Mouse (Mus musculus) heart, embryonic 14.5 days (tissue): ENCODE results near the gene 4931409K22Rik. TPM values are rescaled to one million over a fixed set of nuclear protein-coding genes. Genes with fewer than 3 reads are reported as not detected.

Source experiments
- ATAC-seq: fragments of 200-750 bp; cut with Nextera tagmentation; 2 replicates; pipeline ENCODE4 v1.8.0; 2017; ENCODE audit warnings: low read depth, moderate TSS enrichment; ENCODE audit not compliant: insufficient number of reproducible peaks, insufficient read depth, low FRiP score
- H3K27ac ChIP-seq, 2 experiments: fragments of 200-500 bp in 1 of 2; fragments of 300-500 bp in 1 of 2; sonication (generic) in 1 of 2; replicated peaks in 1 of 2; 2 replicates each; pipeline ENCODE4 v1.5.1; 2012 to 2014; ENCODE audit warnings: low read depth in 2 of 2, low read length in 2 of 2, control low read depth in 1 of 2, mild to moderate bottlenecking in 1 of 2, mixed read lengths in 1 of 2; ENCODE audit not compliant: control insufficient read depth in 1 of 2, insufficient read depth in 1 of 2
- H3K27me3 ChIP-seq: fragments of 300-500 bp; sonication (generic); 2 replicates; pipeline ENCODE4 v1.6.1; 2014; ENCODE audit warnings: mild to moderate bottlenecking, low read length, control low read depth; ENCODE audit not compliant: control insufficient read depth, insufficient read depth
- H3K36me3 ChIP-seq: fragments of 300-500 bp; sonication (generic); 2 replicates; pipeline ENCODE4 v1.6.1; 2014; ENCODE audit warnings: mild to moderate bottlenecking, control low read depth, low read length, mixed read lengths; ENCODE audit not compliant: control insufficient read depth, insufficient read depth
- H3K4me1 ChIP-seq, 2 experiments: fragments of 200-500 bp in 1 of 2; fragments of 300-500 bp in 1 of 2; sonication (generic) in 1 of 2; 2 replicates each; pipeline ENCODE4 v1.6.1; 2012 to 2014; ENCODE audit warnings: low read length in 2 of 2, control low read depth in 1 of 2, mixed read lengths in 1 of 2; ENCODE audit not compliant: control insufficient read depth in 2 of 2, insufficient read depth in 2 of 2
- H3K4me2 ChIP-seq: fragments of 300-500 bp; sonication (generic); 2 replicates; pipeline ENCODE4 v1.6.1; 2014; ENCODE audit warnings: mild to moderate bottlenecking, low read length
- H3K4me3 ChIP-seq, 2 experiments: fragments of 200-500 bp in 1 of 2; fragments of 300-500 bp in 1 of 2; sonication (generic) in 1 of 2; 2 replicates each; pipeline ENCODE4 v1.5.1; 2012 to 2014; ENCODE audit warnings: low read length in 2 of 2, mild to moderate bottlenecking in 2 of 2, control low read depth in 1 of 2, low read depth in 1 of 2, moderate library complexity in 1 of 2; ENCODE audit not compliant: control insufficient read depth in 1 of 2, insufficient read depth in 1 of 2
- H3K9ac ChIP-seq: fragments of 300-500 bp; sonication (generic); 2 replicates; pipeline ENCODE4 v1.6.1; 2014; ENCODE audit warnings: mild to moderate bottlenecking, low read length
- H3K9me3 ChIP-seq: fragments of 300-500 bp; sonication (generic); 2 replicates; pipeline ENCODE4 v1.6.1; 2016; ENCODE audit warnings: low read length, control low read depth; ENCODE audit not compliant: control insufficient read depth
- WGBS: fragments of 180-500 bp; shearing (Covaris S2); extraction: QIAGEN DNeasy Blood & Tissue Kit; methylation state at CpG from one replicate; pipeline ENCODE4 v1.1.7; 2014; 5-methylcytosine and 5-hydroxymethylcytosine counted together
- polyA plus RNA-seq: library from polyadenylated mRNA; unstranded; fragments of >200 nt; fragmentation: Nextera tagmentation; extraction: Ambion mirVana; gene quantifications from 2 replicates; pipeline ENCODE4 v1.2.1, GENCODE M21; 2014

Gene 4931409K22Rik
- polyA plus RNA-seq, 1 experiment from 2014 or later = not detected

DNA sequence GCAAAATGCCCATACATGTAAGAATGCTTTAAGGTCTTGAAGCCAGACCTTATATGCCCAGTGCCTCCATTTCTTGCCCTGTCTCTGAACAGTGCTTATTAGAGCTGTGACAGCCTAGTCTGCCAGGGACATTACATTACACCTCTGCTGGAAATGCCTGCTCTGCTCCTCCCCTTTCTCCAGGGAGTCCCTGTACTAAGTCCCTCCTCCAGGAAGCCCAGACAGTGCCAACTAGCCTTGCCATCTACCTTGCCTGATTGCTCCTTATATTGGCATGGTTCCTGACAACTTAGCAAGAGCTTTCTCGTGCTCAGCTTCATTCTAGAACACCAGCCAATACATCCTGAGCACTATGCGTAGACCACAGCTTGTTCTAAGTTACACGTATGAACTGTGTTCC, 20.9 kb downstream of the 4931409K22Rik start:
- H3K9me3 ChIP-seq = no peaks in the 10 kb centered on the region
- no peak overlapping the region for H3K9ac ChIP-seq
- H3K36me3 ChIP-seq = no peaks in the 10 kb centered on the region; the same call in 1 of the 2 replicates
- H3K4me3 ChIP-seq = no peak overlapping the region
- 81% methylated on average over 3 of the region's 3 CpGs for WGBS
- peaks cover 14% of the 10 kb centered on the region for H3K27me3 ChIP-seq
- no peak overlapping the region for H3K4me2 ChIP-seq
- ATAC-seq = no peak
- peaks cover 8 to 15% of the 10 kb centered on the region in 2 experiments; a peak in 2 of 4 replicates for H3K4me1 ChIP-seq
- H3K27ac ChIP-seq = no peak overlapping the region

DNA sequence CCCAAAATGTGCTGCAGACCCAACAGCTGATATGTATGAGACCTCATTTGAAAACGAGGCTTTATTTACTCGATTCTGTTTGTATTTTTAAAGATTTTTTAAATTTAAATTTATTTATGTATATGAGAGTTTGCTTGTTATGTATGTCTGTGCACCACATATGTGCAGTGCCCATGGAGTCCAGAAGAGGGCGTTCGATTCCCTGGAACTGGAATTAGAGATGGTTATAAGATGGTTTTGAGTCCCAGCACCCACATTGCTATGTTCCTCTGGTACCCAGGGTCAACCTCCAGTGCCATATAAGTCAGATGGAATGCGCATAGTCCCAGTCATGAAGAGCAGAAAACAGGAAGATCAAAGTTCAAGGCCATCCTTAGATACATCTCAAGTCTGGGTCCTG, 22.3 kb downstream of the 4931409K22Rik start:
- 45% methylated on average over 5 of the region's 5 CpGs for WGBS
- Histone ChIP-seq H3K4me3 (no peak overlapping the region), H3K4me2 (no peak overlapping the region), H3K27me3 (peaks cover 25% of the 10 kb centered on the region), H3K27ac (no peak overlapping the region), H3K9ac (no peak overlapping the region), H3K4me1 (0 out of 4 replicates have a peak, but pooled peaks cover 0 to 1% of the 10 kb centered on the region in 2 experiments), H3K36me3 (no peaks in the 10 kb centered on the region; the same call in 1 of the 2 replicates), H3K9me3 (no peaks in the 10 kb centered on the region)
- no peak for ATAC-seq

DNA sequence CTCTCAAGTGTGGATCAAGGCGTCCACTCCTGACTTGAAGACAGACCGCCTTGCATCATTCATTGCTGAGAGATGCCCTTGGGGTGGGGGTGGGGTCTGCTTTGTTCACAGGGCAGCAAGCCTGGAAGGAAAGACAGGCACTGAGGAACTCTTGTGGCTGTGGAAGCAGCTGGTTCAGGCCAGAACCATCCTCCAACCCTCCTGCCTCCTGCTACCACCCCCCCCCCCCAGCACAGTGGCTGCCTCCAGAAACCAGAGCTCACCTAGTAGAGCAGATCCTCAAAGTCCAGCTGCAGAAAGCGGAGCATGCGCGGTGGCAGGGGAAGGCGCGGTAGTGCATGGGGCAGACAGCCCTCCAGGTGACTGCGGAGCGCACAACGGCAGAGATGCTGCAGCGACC, 23.2 kb downstream of the 4931409K22Rik start:
- Histone ChIP-seq H3K9me3 (no peaks in the 10 kb centered on the region), H3K9ac (no peak overlapping the region), H3K4me1 (no peaks in the 10 kb centered on the region), H3K36me3 (no peaks in the 10 kb centered on the region; the same call in 1 of the 2 replicates), H3K4me2 (no peak overlapping the region), H3K27ac (no peak overlapping the region), H3K27me3 (peaks cover 34% of the 10 kb centered on the region), H3K4me3 (no peak overlapping the region)
- no peak for ATAC-seq
- WGBS = 61% methylated on average over 11 of the region's 11 CpGs

DNA sequence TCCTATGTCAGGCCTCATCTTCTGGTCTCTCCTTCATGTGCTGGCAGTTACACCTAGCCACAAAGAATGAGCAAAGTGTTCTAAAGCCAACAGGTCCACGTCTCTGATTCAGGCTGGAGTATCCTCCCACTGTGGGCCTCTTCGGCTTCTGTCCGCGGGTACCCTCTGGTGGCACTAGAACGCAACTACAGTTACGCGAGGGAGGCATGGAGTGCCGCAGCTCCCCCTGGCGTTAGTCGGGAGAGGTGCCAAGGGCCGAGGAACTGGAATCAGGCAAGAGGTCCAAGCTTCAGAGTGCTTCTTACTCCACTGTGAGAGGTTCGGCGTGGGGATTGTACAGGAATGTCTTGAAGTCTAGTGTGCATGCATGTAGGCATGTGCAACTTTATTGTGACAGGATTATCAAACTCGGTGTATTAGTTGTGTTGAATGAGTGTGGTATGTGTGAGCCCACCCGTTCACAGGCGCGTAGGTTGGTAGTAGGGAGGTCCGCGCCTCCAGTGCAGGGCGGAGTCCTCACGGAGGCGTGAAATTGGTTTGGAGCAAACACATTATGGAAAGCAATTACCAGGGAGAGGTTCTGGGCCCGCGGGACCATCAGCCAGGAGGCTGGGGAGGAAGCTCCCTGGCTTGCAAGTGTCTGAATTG, 26.4 kb downstream of the 4931409K22Rik start:
- Histone ChIP-seq H3K27ac (no peak overlapping the region), H3K9ac (no peak overlapping the region), H3K36me3 (no peaks in the 10 kb centered on the region), H3K9me3 (no peaks in the 10 kb centered on the region), H3K27me3 (peaks cover 65% of the 10 kb centered on the region), H3K4me1 (peaks cover 2 to 12% of the 10 kb centered on the region in 2 experiments; a peak in 3 of 4 replicates), H3K4me3 (no peak overlapping the region), H3K4me2 (no peak overlapping the region)
- peak; percentile 48 for ATAC-seq
- 19% methylated on average over 24 of the region's 24 CpGs for WGBS

DNA sequence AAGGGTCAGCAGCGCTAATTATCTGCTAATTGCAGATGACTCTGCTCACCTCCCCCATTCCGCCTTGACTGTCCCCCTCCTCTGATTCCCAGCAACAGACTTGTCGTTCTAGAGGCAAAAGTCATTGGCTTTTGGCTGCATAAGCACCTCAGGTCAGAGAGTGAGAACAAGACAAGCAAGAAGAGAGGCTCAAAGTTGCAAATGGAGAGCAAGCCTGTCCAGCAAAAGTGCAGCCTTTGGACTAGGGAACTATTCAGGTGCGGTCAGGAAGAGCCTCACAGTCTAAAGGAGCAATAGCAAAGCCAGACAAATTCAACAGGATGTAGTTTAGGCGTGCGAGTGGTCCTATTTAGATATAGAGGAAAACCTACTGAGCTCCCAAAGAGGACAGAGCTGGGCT, 28.8 kb downstream of the 4931409K22Rik start:
- WGBS = 19% methylated on average over 6 of the region's 6 CpGs
- Histone ChIP-seq H3K9me3 (no peaks in the 10 kb centered on the region), H3K27ac (no peak overlapping the region), H3K4me1 (peaks cover 2 to 12% of the 10 kb centered on the region in 2 experiments; a peak in 3 of 4 replicates), H3K9ac (no peak overlapping the region), H3K27me3 (peaks cover 87% of the 10 kb centered on the region), H3K4me3 (no peak overlapping the region), H3K4me2 (no peak overlapping the region), H3K36me3 (no peaks in the 10 kb centered on the region)
- no peak for ATAC-seq

DNA sequence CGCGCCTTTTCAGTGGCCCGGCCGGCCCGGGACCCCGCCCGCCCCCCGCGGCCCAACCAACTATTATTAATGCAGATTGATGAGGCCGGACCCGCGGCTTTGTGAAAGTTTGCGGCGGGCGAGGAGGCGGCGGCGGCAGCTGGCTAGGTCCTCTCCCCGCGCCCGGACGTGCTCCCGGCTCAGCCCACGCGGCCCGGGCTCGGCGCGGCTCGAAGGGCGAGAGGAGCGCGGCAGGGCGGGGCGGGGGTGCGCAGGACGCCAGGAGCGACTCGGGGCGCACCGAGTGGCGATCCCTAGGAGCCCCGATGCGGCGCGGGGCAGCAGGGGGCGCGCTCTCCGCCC, 29.7 kb downstream of the 4931409K22Rik start, which contains the start of gene Gbx1:
Gene Gbx1 (minus strand): TSS at position 314 of the 342 bp plus-strand sequence.
- H3K36me3 ChIP-seq = no peaks in the 10 kb centered on the region
- no peak within 1 kb of the TSS for H3K27ac ChIP-seq
- ATAC-seq = 0 out of 2 replicates have a peak, but pooled peaks have one; percentile 9

DNA sequence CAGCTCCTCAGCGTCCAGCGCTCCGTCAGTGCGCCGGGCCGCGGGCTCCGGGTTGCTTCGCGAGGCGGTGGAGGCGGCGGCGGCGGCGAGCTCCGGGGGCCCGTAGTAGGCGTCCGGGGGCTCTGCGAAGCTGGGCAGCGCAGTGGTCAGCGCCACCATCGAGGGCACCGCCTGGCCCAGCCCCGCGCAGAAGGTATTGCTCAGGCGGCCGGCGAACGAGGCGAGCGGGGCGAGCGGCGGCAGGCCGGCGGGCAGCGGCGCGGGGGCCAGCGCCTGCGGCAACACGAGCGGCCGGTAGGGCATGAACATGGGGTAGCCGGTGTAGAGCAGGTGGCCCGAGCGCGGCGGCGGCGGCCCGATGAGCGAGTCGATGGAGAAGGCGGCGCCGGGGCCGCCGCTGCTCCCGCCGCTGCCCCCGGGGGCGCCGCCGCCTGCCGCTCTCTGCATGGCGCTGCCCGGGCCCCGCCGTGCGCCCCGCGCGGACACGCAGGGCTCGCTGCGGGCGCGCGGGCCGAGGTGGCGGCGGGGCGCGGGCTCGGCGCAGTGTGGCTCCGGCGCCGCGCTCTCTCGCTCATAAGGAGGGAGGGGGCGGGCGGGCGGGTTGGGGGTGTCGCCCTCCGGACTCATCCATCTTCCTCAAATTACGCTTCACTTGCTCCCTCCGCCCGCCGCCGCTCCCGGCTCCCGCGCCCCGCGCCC, 30.3 kb downstream of the 4931409K22Rik start:
- peaks cover 96% of the 10 kb centered on the region for H3K27me3 ChIP-seq
- under 1% methylated on average over 90 of the region's 109 CpGs for WGBS
- no peaks in the 10 kb centered on the region for H3K9me3 ChIP-seq
- H3K9ac ChIP-seq = peak overlapping the region; percentile 48; the same call in 1 of the 2 replicates
- no peak overlapping the region for H3K27ac ChIP-seq
- peaks cover 2 to 12% of the 10 kb centered on the region in 2 experiments; a peak in 3 of 4 replicates for H3K4me1 ChIP-seq
- H3K4me2 ChIP-seq = peak overlapping the region; percentile 78
- no peaks in the 10 kb centered on the region for H3K36me3 ChIP-seq
- peak overlapping the region; percentile 29 to 42; a peak in 3 of 4 replicates for H3K4me3 ChIP-seq
- ATAC-seq = no peak

More for the DNA sequence above, 29.7 kb downstream of the 4931409K22Rik start, which contains the start of gene Gbx1:
- peak within 1 kb of the TSS; percentile 29 to 42; a peak in 3 of 4 replicates for H3K4me3 ChIP-seq
- H3K9me3 ChIP-seq = no peaks in the 10 kb centered on the region
- H3K4me1 ChIP-seq = peaks cover 2 to 12% of the 10 kb centered on the region in 2 experiments; a peak in 3 of 4 replicates
- H3K4me2 ChIP-seq = peak within 1 kb of the TSS; percentile 78
- under 1% methylated on average over 31 of the region's 49 CpGs for WGBS
- peak within 1 kb of the TSS; percentile 48; the same call in 1 of the 2 replicates for H3K9ac ChIP-seq
- H3K27me3 ChIP-seq = peaks cover 95% of the 10 kb centered on the region
